Mouse (Mus musculus) erythroblast, embryonic 14.5 days (primary cell): Measurements from ENCODE around the gene Gm28845.

ENCODE experiments used
- GATA1 ChIP-seq: IDR thresholded peaks from 2 replicates; pipeline ENCODE4 v1.6.1; 2012; ENCODE audit warnings: low read length, inconsistent platforms, mixed read lengths
- TAL1 ChIP-seq: IDR thresholded peaks from 3 replicates; pipeline ENCODE4 v1.6.1; 2012; ENCODE audit warnings: low read length, inconsistent platforms, mixed read lengths

- TF ChIP-seq TAL1 (no peak), GATA1 (no peak)
Observed at GRCm38 (mm10) chr1:65051696-65052095, 67.7 kb downstream of the Gm28845 start.
